Mouse (Mus musculus): Measurements from ENCODE around the gene Capza2.

DNA sequence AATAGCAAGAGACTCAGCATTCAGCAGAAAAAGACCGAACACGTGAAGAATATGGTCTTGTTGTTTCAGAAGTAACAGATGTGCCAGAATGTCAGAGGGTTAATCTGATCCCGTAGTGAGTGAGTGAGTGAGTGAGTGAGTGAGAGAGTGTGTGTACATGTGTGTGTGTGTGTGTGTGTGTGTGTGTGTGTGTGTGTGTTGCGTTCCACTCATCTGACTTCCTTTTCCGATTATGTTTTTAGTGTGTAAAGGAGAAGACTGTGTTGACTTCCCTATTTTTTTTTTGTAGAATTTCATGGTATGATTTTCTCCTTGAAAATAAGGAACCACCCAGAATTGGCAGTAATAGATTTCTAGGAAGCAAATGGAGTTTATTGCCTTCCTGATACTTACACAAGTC lies 52.6 kb downstream of the Capza2 start:
- TF ChIP-seq CTCF (IDR thresholded peaks at IDR 0.05; ENCODE audit: insufficient read depth, low read length), result no peak
- no peak for TF ChIP-seq POLR2A (IDR thresholded peaks at IDR 0.05; ENCODE audit: borderline replicate concordance, extremely low read depth, low read depth, low read length)
